Mouse (Mus musculus) hindbrain, embryonic 10.5 days (tissue): ENCODE measurements around the gene Git1. TPM values are rescaled to one million over a fixed set of nuclear protein-coding genes. Genes with fewer than 3 reads are reported as not detected.

Experiments used
- DNase-seq: peaks from one replicate; pipeline ENCODE4 v3.0.0-alpha.2; 2017; ENCODE audit warnings: low spot score
- H3K27ac ChIP-seq: fragments of 300-500 bp; sonication (generic); 2 replicates; pipeline ENCODE4 v1.5.1; 2016; ENCODE audit warnings: mild to moderate bottlenecking, moderate library complexity
- H3K27me3 ChIP-seq: fragments of 300-500 bp; sonication (generic); 2 replicates; pipeline ENCODE4 v1.6.1; 2016; ENCODE audit warnings: mild to moderate bottlenecking; ENCODE audit not compliant: poor library complexity, insufficient read depth, severe bottlenecking
- H3K36me3 ChIP-seq: fragments of 300-500 bp; sonication (generic); 2 replicates; pipeline ENCODE4 v1.6.1; 2016; ENCODE audit warnings: mild to moderate bottlenecking, moderate library complexity
- H3K4me1 ChIP-seq: fragments of 300-500 bp; sonication (generic); replicated peaks from 2 replicates; pipeline ENCODE4 v1.6.1; 2016; ENCODE audit warnings: mild to moderate bottlenecking
- H3K4me3 ChIP-seq: fragments of 300-500 bp; sonication (generic); 2 replicates; pipeline ENCODE4 v1.5.1; 2016; ENCODE audit warnings: mild to moderate bottlenecking, moderate library complexity
- H3K9me3 ChIP-seq: fragments of 300-500 bp; sonication (generic); 2 replicates; pipeline ENCODE4 v1.6.1; 2016; ENCODE audit warnings: mild to moderate bottlenecking, moderate library complexity
- WGBS: fragments of 180-500 bp; shearing (Covaris S2); methylation state at CpG from one replicate; pipeline ENCODE4 v1.1.7; 2016; 5-methylcytosine and 5-hydroxymethylcytosine counted together
- polyA plus RNA-seq: library from polyadenylated mRNA; unstranded; fragments of >200 nt; fragmentation: Nextera tagmentation; extraction: Ambion mirVana; gene quantifications from 2 replicates; pipeline ENCODE4 v1.2.1, GENCODE M21; 2016

Git1 gene
- polyA plus RNA-seq, 1 experiment from 2014 or later, result 14.8 TPM

DNA sequence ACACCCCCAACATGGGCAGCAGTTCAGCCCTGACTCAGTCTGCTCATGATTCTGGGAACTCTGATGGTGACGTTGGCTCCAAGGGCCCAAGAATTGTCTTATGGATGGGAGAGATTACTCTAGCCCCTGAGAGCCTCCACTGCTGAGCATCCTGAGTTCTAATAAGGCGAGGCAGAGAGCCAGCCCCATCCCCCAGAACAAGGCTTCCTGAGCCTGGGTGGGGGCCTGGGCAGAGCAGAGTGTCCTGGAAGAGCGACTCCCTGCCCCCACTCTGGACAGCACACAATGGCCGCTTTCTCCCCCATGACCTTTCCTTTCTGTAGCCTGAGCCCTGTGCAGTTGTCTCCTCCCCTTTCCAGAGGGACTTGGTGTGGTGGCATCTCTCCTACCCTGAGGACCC, 4.5 kb downstream of the Git1 start:
- WGBS, result 9% methylated on average over 4 of the region's 4 CpGs
- Histone ChIP-seq H3K4me1 (peaks cover 84% of the 10 kb centered on the region), H3K36me3 (peaks cover 47% of the 10 kb centered on the region), H3K4me3 (peak overlapping the region; percentile 29), H3K27ac (peak overlapping the region; percentile 88), H3K27me3 (no peaks in the 10 kb centered on the region), H3K9me3 (no peaks in the 10 kb centered on the region)
- DNase-seq, result peak; percentile 58

DNA sequence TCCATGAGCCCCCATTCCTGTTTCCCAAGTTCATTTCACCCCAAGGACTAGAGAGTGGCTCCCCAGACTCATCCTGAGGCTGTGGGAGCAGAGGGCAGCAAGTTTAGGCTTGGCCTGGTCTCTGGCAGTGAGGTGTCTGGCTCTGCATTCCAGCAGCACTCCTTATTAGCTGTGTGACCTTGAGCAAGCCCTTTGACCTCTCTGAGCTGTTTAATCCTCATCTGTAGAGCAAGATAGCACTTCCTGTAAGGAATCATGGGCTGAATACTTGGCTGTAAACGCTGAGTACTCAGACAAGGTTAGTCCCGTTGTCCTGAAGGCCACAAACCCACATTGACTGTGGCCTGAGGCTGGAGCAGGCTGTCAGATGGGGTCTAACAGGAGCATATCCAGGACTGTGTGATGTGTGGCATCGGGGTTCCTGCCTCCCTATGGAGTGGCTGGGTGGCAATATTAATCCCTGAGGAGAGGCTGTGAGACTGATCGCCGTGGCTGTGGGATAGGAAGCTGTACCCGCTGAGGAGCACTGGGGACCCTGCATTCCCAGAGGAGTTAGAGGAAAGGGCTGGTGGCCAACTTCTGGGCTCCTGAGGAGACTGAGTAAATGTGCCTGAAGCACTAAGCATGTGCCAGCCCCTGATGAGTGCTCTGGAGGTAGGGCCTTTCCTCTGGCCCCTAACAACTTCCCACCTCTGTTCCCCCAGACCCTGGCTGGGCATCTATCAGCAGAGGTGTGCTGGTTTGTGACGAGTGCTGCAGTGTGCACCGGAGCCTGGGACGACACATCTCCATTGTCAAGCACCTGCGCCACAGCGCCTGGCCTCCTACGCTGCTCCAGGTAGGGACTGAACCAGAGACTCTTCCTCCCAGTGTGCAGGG, 5.1 kb downstream of the Git1 start:
- peak overlapping the region; percentile 29 for H3K4me3 ChIP-seq
- DNase-seq, result peak; percentile 39
- 74% methylated on average over 12 of the region's 12 CpGs for WGBS
- H3K9me3 ChIP-seq, result no peaks in the 10 kb centered on the region
- peaks cover 86% of the 10 kb centered on the region for H3K4me1 ChIP-seq
- H3K27me3 ChIP-seq, result no peaks in the 10 kb centered on the region
- peak overlapping the region; percentile 88 for H3K27ac ChIP-seq
- peaks cover 54% of the 10 kb centered on the region for H3K36me3 ChIP-seq

DNA sequence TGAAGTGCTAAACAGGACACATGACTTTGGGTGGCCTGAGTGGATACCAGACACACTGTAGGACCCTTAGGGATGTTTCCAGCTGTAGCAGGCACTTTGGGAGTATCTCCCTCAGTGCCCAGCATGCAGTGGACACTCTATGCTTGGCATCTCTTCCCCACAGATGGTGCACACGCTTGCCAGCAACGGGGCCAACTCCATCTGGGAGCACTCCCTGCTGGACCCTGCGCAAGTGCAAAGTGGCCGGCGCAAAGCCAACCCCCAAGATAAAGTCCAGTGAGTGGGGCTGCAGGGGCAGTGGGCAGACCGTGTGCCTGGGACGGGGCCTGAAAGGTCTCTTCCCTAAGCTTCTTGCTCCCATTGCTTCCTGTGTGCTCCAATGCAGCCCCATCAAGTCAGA, 6.0 kb downstream of the Git1 start:
- Histone ChIP-seq H3K4me1 (peaks cover 81% of the 10 kb centered on the region), H3K36me3 (peaks cover 62% of the 10 kb centered on the region), H3K9me3 (no peaks in the 10 kb centered on the region), H3K27ac (peak overlapping the region; percentile 88), H3K27me3 (no peaks in the 10 kb centered on the region), H3K4me3 (no peak overlapping the region; the same call in 1 of the 2 replicates)
- 93% methylated on average over 7 of the region's 7 CpGs for WGBS
- no peak for DNase-seq

DNA sequence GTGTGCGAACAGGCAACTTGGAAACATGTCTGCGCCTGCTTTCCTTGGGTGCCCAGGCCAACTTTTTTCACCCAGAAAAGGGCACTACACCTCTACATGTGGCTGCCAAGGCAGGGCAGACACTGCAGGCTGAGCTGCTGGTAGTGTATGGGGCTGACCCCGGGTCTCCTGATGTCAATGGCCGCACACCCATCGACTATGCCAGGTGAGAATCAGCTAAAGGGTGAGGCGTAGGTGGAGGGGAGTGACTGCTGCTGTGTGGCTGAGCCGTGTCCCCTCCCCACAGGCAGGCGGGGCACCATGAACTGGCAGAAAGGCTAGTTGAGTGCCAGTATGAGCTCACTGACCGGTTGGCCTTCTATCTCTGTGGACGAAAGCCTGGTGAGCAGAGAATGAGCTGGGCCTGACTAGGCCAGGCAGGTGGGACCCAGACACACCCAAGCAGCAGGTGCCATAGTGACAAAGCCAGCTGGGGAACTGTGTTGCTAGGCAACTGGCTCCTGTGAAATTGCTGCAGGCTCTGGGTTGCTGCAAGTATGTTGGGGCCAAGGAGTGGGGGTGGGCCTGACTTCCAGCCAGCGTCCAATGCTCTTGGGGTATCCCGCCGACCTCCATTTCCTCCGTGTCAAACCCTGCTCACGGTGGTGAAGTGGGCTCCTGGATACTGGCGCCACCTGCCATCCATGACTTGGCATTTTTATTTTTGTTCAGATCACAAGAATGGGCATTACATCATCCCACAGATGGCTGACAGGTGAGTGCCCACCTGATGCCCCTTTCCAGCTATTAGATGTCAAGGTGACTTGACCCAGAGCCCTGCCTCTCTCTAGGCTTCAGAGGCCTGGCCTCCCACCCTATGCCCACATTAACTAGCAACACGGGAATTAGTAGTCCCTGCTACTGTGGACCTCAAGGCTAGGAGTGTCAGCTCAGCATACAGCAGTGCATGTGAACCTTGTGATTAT, 7.3 kb downstream of the Git1 start:
- H3K4me3 ChIP-seq, result no peak overlapping the region
- H3K4me1 ChIP-seq, result peaks cover 69% of the 10 kb centered on the region
- peak overlapping the region; percentile 64; the same call in 1 of the 2 replicates for H3K27ac ChIP-seq
- peaks cover 73% of the 10 kb centered on the region for H3K36me3 ChIP-seq
- H3K27me3 ChIP-seq, result no peaks in the 10 kb centered on the region
- DNase-seq, result peak; percentile 27
- 80% methylated on average over 17 of the region's 17 CpGs for WGBS
- H3K9me3 ChIP-seq, result no peaks in the 10 kb centered on the region

DNA sequence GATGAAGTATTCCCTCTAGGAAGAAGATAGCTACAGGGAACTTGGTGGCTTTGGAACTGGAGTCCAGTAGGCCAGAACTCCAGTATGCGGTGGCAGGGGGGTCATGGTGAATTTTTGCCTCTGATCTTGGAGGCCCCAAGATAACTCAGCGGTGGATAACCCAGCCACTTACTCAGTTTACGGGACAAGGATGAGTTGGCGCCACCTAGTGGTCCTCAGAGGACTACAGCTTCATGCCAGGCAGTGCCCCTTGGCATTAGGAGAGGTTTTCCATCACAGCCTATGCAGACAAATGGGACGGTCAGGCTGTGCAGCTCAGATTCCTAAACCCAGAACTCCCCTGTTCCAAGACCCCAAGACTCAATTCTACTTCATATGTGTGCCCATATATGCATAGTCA, 8.0 kb downstream of the Git1 start:
- H3K27ac ChIP-seq, result no peak overlapping the region
- 28% methylated on average over 5 of the region's 5 CpGs for WGBS
- H3K4me1 ChIP-seq, result peaks cover 61% of the 10 kb centered on the region
- no peaks in the 10 kb centered on the region for H3K9me3 ChIP-seq
- no peak overlapping the region for H3K4me3 ChIP-seq
- peak; percentile 72 for DNase-seq
- H3K36me3 ChIP-seq, result peaks cover 80% of the 10 kb centered on the region
- H3K27me3 ChIP-seq, result no peaks in the 10 kb centered on the region

DNA sequence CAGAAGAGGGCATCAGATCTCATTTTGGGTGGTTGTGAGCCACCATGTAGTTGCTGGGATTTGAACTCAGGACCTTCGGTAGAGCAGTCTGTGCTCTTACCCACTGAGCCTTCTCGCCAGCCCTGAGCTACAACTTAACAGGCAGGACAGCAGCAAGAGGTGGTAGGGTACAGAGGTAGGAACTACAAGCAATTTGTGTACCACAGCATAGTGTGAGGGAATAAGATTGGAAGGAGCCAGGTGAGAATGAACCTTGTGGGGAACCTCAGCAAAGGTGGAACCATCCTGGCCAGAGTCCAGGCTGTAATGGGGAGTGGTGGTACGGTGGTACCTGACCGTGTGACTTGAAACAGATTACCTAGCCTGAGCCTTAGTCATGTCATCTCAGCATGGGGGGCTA, 8.6 kb downstream of the Git1 start:
- no peaks in the 10 kb centered on the region for H3K9me3 ChIP-seq
- H3K36me3 ChIP-seq, result peaks cover 86% of the 10 kb centered on the region
- no peaks in the 10 kb centered on the region for H3K27me3 ChIP-seq
- peaks cover 62% of the 10 kb centered on the region for H3K4me1 ChIP-seq
- 94% methylated on average over 4 of the region's 4 CpGs for WGBS
- no peak for DNase-seq
- no peak overlapping the region for H3K27ac ChIP-seq
- no peak overlapping the region for H3K4me3 ChIP-seq

DNA sequence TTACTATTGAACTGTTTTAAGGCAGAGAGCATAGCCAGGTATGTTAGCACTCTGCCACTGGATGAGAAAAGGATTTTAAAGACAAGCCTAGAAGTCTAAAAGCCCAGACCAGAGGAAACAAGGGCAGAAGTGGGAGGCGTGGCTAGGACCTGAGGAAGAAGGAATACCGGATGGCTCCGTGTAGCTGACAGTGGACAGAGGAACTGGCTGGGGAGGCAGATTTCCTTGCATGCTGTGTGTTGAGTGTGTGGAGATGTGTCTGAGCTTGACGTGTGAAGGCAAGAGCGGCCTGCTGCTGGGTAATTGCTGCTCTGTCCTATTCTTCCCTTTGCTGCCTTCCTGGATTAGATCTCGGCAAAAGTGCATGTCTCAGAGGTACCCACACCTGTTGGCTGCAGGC, 9.1 kb downstream of the Git1 start:
- H3K4me1 ChIP-seq, result peaks cover 58% of the 10 kb centered on the region
- no peak for DNase-seq
- H3K27ac ChIP-seq, result no peak overlapping the region
- 87% methylated on average over 6 of the region's 6 CpGs for whole genome bisulfite sequencing
- no peaks in the 10 kb centered on the region for H3K9me3 ChIP-seq
- H3K4me3 ChIP-seq, result no peak overlapping the region
- no peaks in the 10 kb centered on the region for H3K27me3 ChIP-seq
- peaks cover 91% of the 10 kb centered on the region for H3K36me3 ChIP-seq

DNA sequence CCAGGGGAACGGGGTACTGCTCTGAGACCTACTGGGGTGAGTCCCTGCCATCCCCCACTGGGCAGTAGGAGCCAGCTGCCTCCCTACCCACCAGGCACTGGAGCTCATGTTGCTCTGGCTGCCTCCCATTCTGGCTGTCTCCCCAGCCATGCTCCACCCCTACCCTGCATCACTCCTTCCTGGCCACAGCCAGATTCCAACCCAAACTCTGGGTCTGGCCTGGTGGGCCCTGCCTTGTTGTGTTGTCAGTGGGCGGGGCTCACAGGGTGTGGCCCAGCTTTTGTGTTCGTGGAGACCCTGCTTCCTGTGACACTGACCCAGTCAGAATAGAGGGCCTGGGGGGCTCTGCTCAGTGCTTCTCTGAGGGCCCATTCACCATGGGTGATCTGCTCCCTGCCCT, 10.1 kb downstream of the Git1 start:
- Histone ChIP-seq H3K27me3 (no peaks in the 10 kb centered on the region), H3K9me3 (no peaks in the 10 kb centered on the region), H3K4me1 (peaks cover 55% of the 10 kb centered on the region), H3K36me3 (peaks cover 94% of the 10 kb centered on the region), H3K27ac (no peak overlapping the region), H3K4me3 (no peak overlapping the region)
- DNase-seq, result no peak
- WGBS, result 63% methylated on average over 3 of the region's 3 CpGs

DNA sequence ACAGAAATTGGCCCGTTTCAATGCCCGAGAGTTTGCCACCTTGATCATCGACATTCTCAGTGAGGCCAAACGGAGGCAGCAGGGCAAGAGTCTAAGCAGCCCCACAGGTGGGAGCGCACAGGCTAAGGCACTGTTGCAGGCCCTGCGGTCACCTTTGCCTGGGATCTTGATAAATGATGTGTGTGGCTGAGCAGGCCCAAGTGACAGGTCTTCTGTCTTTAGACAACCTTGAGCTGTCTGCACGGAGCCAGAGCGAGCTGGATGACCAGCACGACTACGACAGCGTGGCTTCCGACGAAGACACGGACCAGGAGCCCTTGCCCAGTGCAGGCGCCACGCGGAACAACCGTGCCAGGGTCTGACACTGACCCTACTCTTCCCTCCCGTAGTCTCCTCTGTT, 11.0 kb downstream of the Git1 start:
- Histone ChIP-seq H3K36me3 (peaks cover 94% of the 10 kb centered on the region), H3K27ac (no peak overlapping the region)
- WGBS, result 95% methylated on average over 19 of the region's 19 CpGs

DNA sequence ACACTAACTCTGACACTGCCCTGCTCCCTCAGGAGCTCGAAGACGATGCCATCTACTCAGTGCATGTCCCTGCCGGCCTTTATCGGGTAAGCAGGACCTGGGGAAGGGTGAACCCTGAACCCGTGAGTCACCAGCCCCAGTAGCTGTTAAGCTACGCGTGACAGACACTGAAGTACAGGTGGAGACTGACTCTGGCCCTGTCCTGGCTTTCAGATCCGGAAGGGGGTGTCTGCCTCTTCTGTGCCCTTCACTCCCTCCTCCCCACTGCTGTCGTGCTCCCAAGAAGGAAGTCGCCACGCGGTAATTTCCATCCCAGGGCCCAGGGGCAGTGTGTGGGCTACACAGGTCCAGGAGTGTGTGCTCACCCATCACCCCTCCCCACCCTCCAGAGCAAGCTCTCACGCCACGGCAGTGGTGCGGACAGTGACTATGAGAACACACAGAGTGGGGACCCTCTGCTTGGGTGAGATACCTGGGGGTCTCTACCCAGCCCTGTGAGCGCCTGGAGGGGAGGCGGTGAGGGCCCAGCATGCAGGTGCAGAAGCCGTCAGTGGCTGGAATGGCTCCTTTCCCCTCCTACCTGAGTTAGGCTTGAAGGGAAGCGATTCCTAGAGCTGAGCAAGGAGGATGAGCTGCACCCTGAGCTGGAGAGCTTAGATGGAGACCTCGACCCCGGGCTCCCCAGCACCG, 12.1 kb downstream of the Git1 start:
- peaks cover 47% of the 10 kb centered on the region for H3K4me1 ChIP-seq
- no peaks in the 10 kb centered on the region for H3K27me3 ChIP-seq
- H3K36me3 ChIP-seq, result peaks cover 94% of the 10 kb centered on the region
- no peaks in the 10 kb centered on the region for H3K9me3 ChIP-seq
- DNase-seq, result no peak
- H3K27ac ChIP-seq, result no peak overlapping the region
- 92% methylated on average over 22 of the region's 22 CpGs for WGBS
- no peak overlapping the region for H3K4me3 ChIP-seq

More for the DNA sequence above, 11.0 kb downstream of the Git1 start:
- Histone ChIP-seq H3K4me1 (peaks cover 54% of the 10 kb centered on the region), H3K27me3 (no peaks in the 10 kb centered on the region), H3K4me3 (no peak overlapping the region), H3K9me3 (no peaks in the 10 kb centered on the region)
- no peak for DNase-seq

DNA sequence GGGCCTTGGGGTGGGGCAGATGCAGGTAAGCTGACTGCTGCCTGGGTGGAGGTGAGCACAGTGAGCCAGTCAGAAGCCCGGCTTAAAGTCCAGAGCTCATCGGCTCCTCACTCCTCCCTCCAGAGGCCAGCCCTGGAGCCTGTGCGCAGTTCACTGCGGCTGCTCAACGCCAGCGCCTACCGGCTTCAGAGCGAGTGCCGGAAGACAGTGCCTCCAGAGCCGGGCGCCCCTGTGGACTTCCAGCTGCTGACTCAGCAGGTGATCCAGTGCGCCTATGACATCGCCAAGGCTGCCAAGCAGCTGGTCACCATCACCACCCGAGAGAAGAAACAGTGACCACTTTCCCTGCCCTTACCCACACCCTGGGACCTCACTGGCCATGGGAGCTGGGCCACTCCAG, 12.9 kb downstream of the Git1 start:
- no peak overlapping the region for H3K27ac ChIP-seq
- H3K27me3 ChIP-seq, result no peaks in the 10 kb centered on the region
- 90% methylated on average over 14 of the region's 14 CpGs for WGBS
- no peak for DNase-seq
- H3K4me1 ChIP-seq, result peaks cover 38% of the 10 kb centered on the region
- H3K4me3 ChIP-seq, result no peak overlapping the region
- no peaks in the 10 kb centered on the region for H3K9me3 ChIP-seq
- peaks cover 90% of the 10 kb centered on the region for H3K36me3 ChIP-seq

DNA sequence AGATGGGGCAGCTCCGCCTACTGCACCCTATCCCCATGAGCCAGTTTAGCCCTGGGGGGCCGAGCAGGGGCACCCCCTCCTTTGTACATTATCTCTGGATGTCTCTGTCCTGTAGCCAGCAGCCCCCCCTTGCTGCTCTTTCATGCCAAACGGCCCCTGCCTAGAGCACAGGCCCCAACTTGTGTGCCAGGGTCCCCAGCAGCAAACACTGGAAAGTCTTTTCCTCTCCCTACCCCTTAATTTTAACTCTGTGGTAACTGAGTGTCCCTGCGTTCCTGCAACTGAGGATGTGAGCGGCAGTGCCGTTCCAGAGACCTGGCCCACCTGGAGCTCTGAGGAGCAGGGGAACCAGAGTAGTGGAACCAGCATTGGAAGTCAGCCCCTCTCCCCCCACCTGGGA, 13.6 kb downstream of the Git1 start:
- H3K9me3 ChIP-seq, result no peaks in the 10 kb centered on the region
- WGBS, result 85% methylated on average over 6 of the region's 6 CpGs
- DNase-seq, result no peak
- no peak overlapping the region for H3K4me3 ChIP-seq
- H3K27me3 ChIP-seq, result no peaks in the 10 kb centered on the region
- peaks cover 35% of the 10 kb centered on the region for H3K4me1 ChIP-seq
- H3K36me3 ChIP-seq, result peaks cover 83% of the 10 kb centered on the region
- no peak overlapping the region for H3K27ac ChIP-seq
